Mouse (Mus musculus) 3T3-L1 (cell line): ENCODE measurements around the gene Zfhx3.

Source experiments
- DNase-seq: peaks from one replicate; pipeline ENCODE4 v3.0.0-alpha.2; 2015; ENCODE audit warnings: low read depth, low spot score

The Zfhx3 gene

GRCm38 (mm10) chr8:108239531-108239930, 297.1 kb downstream of the Zfhx3 start:
- DNase-seq: no peak

- DNase-seq: no peak
Measured at GRCm38 (mm10) chr8:108241041-108241690, 298.7 kb downstream of the Zfhx3 start.

- no peak for DNase-seq
Measured at GRCm38 (mm10) chr8:108243270-108243669, 300.8 kb downstream of the Zfhx3 start.

- DNase-seq: no peak
Measured at GRCm38 (mm10) chr8:108244636-108245494, 302.4 kb downstream of the Zfhx3 start.

- DNase-seq: no peak
Measured at GRCm38 (mm10) chr8:108245575-108245974, 303.1 kb downstream of the Zfhx3 start.

GRCm38 (mm10) chr8:108246035-108246933, 303.8 kb downstream of the Zfhx3 start:
- no peak for DNase-seq

GRCm38 (mm10) chr8:108246934-108247417, 304.5 kb downstream of the Zfhx3 start:
- DNase-seq: no peak

- DNase-seq: no peak
Measured at GRCm38 (mm10) chr8:108264593-108265160, 322.2 kb downstream of the Zfhx3 start.

- DNase-seq: no peak
Measured at GRCm38 (mm10) chr8:108277960-108278359, 335.5 kb downstream of the Zfhx3 start.

- no peak for DNase-seq
Measured at GRCm38 (mm10) chr8:108281981-108282380, 339.5 kb downstream of the Zfhx3 start.

GRCm38 (mm10) chr8:108286117-108286516, 343.7 kb downstream of the Zfhx3 start:
- no peak for DNase-seq

- DNase-seq: no peak
Measured at GRCm38 (mm10) chr8:108300964-108301615, 358.6 kb downstream of the Zfhx3 start.

GRCm38 (mm10) chr8:108301654-108302053, 359.2 kb downstream of the Zfhx3 start:
- DNase-seq: no peak

GRCm38 (mm10) chr8:108305368-108305767, 362.9 kb downstream of the Zfhx3 start:
- DNase-seq: no peak

- DNase-seq: no peak
Measured at GRCm38 (mm10) chr8:108309525-108310246, 367.2 kb downstream of the Zfhx3 start.

GRCm38 (mm10) chr8:108315046-108315445, 372.6 kb downstream of the Zfhx3 start:
- no peak for DNase-seq

- DNase-seq: no peak
Measured at GRCm38 (mm10) chr8:108317532-108318093, 375.2 kb downstream of the Zfhx3 start.

- DNase-seq: no peak
Measured at GRCm38 (mm10) chr8:108327711-108328110, 385.3 kb downstream of the Zfhx3 start.

- no peak for DNase-seq
Measured at GRCm38 (mm10) chr8:108348352-108348751, 405.9 kb downstream of the Zfhx3 start.

GRCm38 (mm10) chr8:108348776-108349175, 406.3 kb downstream of the Zfhx3 start:
- DNase-seq: no peak
